Mouse (Mus musculus) brain, adult 2 months (tissue): Measurements from ENCODE around the gene Efs.

Experiments
- DNase-seq: peaks from one replicate; pipeline ENCODE4 v3.0.0; 2011; ENCODE audit warnings: low read depth, low spot score

Gene Efs

GRCm38 (mm10) chr14:54874165-54874564 is 51.8 kb downstream of the Efs start:
- no peak for DNase-seq

- DNase-seq: no peak
Measured at GRCm38 (mm10) chr14:54870861-54871260, 55.1 kb downstream of the Efs start, which contains the start of gene Homez. TSS of gene Homez (minus strand) at chr14:54870961.

- DNase-seq: no peak
Measured at GRCm38 (mm10) chr14:54868026-54868425, 57.9 kb downstream of the Efs start.

GRCm38 (mm10) chr14:54866936-54867335 is 59.0 kb downstream of the Efs start:
- no peak for DNase-seq
